Mouse (Mus musculus) midbrain, embryonic 16.5 days (tissue): ENCODE data around the gene Higd2a. TPM values are rescaled to one million over a fixed set of nuclear protein-coding genes. Genes with fewer than 3 reads are reported as not detected.
A peak's percentile ranks its signal among the peaks of the same experiment; 100 is the strongest.

Experiments
- ATAC-seq: fragments of 200-750 bp; cut with Nextera tagmentation; 2 replicates; pipeline ENCODE4 v1.8.0; 2017; ENCODE audit warnings: moderate TSS enrichment
- H3K27ac ChIP-seq: fragments of 300-500 bp; sonication (generic); 2 replicates; pipeline ENCODE4 v1.5.1; 2014; ENCODE audit warnings: mild to moderate bottlenecking, low read length, mixed read lengths
- H3K27me3 ChIP-seq: fragments of 300-500 bp; sonication (generic); 2 replicates; pipeline ENCODE4 v1.6.1; 2014; ENCODE audit warnings: low read depth, low read length, mixed read lengths; ENCODE audit not compliant: control insufficient read depth, insufficient read depth
- H3K36me3 ChIP-seq: fragments of 300-500 bp; sonication (generic); 2 replicates; pipeline ENCODE4 v1.6.1; 2014; ENCODE audit warnings: mild to moderate bottlenecking, low read length, moderate library complexity, mixed read lengths; ENCODE audit not compliant: control insufficient read depth, insufficient read depth
- H3K4me1 ChIP-seq: fragments of 300-500 bp; sonication (generic); 2 replicates; pipeline ENCODE4 v1.6.1; 2014; ENCODE audit warnings: mild to moderate bottlenecking, low read length, mixed read lengths; ENCODE audit not compliant: control insufficient read depth, insufficient read depth
- H3K4me2 ChIP-seq: fragments of 300-500 bp; sonication (generic); 2 replicates; pipeline ENCODE4 v1.6.1; 2014; ENCODE audit warnings: mild to moderate bottlenecking, low read length, mixed read lengths
- H3K4me3 ChIP-seq: fragments of 300-500 bp; sonication (generic); 2 replicates; pipeline ENCODE4 v1.5.1; 2014; ENCODE audit warnings: low read depth, mild to moderate bottlenecking, low read length, moderate library complexity, mixed read lengths
- H3K9ac ChIP-seq: fragments of 300-500 bp; sonication (generic); 2 replicates; pipeline ENCODE4 v1.6.1; 2014; ENCODE audit warnings: low read depth, low read length, mixed read lengths
- H3K9me3 ChIP-seq: fragments of 300-500 bp; sonication (generic); replicated peaks from 2 replicates; pipeline ENCODE4 v1.6.1; 2014; ENCODE audit warnings: mild to moderate bottlenecking, low read length, mixed read lengths; ENCODE audit not compliant: control insufficient read depth, poor library complexity, severe bottlenecking
- WGBS: fragments of 180-500 bp; shearing (Covaris S2); extraction: QIAGEN DNeasy Blood & Tissue Kit; methylation state at CpG from one replicate; pipeline ENCODE4 v1.1.7; 2014; 5-methylcytosine and 5-hydroxymethylcytosine counted together
- polyA plus RNA-seq: library from polyadenylated mRNA; unstranded; fragments of >200 nt; fragmentation: Nextera tagmentation; extraction: Ambion mirVana; gene quantifications from 2 replicates; pipeline ENCODE4 v1.2.1, GENCODE M21; 2015

The Higd2a gene
- polyA plus RNA-seq, 1 experiment from 2014 or later = 240 TPM

- Histone ChIP-seq H3K9me3 (no peaks in the 10 kb centered on the region), H3K4me1 (peaks cover 10% of the 10 kb centered on the region), H3K4me2 (peak overlapping the region; percentile 95), H3K27me3 (no peaks in the 10 kb centered on the region), H3K4me3 (peak overlapping the region; percentile 94), H3K9ac (peak overlapping the region; percentile 96), H3K27ac (peak overlapping the region; percentile 88), H3K36me3 (peaks cover 13% of the 10 kb centered on the region)
- 13% methylated on average over 45 of the region's 45 CpGs for WGBS
- peak; percentile 83 for ATAC-seq
Observed at GRCm38 (mm10) chr13:54564232-54565200, 25.5 kb upstream of the Higd2a start.

GRCm38 (mm10) chr13:54565201-54565581, 24.8 kb upstream of the Higd2a start, which contains the start of gene 4833439L19Rik:
TSS of gene 4833439L19Rik (minus strand) at chr13:54565435.
- peak within 1 kb of the TSS; percentile 95 for H3K4me2 ChIP-seq
- H3K36me3 ChIP-seq = peaks cover 6% of the 10 kb centered on the region
- no peaks in the 10 kb centered on the region for H3K9me3 ChIP-seq
- H3K27me3 ChIP-seq = no peaks in the 10 kb centered on the region
- peaks cover 10% of the 10 kb centered on the region for H3K4me1 ChIP-seq
- WGBS = under 1% methylated on average over 26 of the region's 27 CpGs
- H3K9ac ChIP-seq = peak within 1 kb of the TSS; percentile 96
- ATAC-seq = peak; percentile 98
- peak within 1 kb of the TSS; percentile 88 for H3K27ac ChIP-seq
- H3K4me3 ChIP-seq = peak within 1 kb of the TSS; percentile 94

- H3K9me3 ChIP-seq = no peaks in the 10 kb centered on the region
- H3K4me1 ChIP-seq = peaks cover 10% of the 10 kb centered on the region
- H3K36me3 ChIP-seq = peaks cover 4% of the 10 kb centered on the region
- H3K27ac ChIP-seq = peak overlapping the region; percentile 88
- peak overlapping the region; percentile 95 for H3K4me2 ChIP-seq
- ATAC-seq = peak; percentile 66
- 38% methylated on average over 8 of the region's 8 CpGs for WGBS
- H3K4me3 ChIP-seq = peak overlapping the region; percentile 94
- H3K9ac ChIP-seq = no peak overlapping the region
- H3K27me3 ChIP-seq = no peaks in the 10 kb centered on the region
Observed at GRCm38 (mm10) chr13:54565594-54566345, 24.2 kb upstream of the Higd2a start.

GRCm38 (mm10) chr13:54568380-54568779, 21.6 kb upstream of the Higd2a start:
- Histone ChIP-seq H3K4me1 (peaks cover 10% of the 10 kb centered on the region), H3K4me2 (no peak overlapping the region), H3K9me3 (no peaks in the 10 kb centered on the region), H3K4me3 (no peak overlapping the region), H3K9ac (no peak overlapping the region), H3K27ac (no peak overlapping the region), H3K36me3 (no peaks in the 10 kb centered on the region), H3K27me3 (no peaks in the 10 kb centered on the region)
- no peak for ATAC-seq
- WGBS = 40% methylated on average over 5 of the region's 5 CpGs

GRCm38 (mm10) chr13:54569282-54569681, 20.7 kb upstream of the Higd2a start:
- Histone ChIP-seq H3K4me3 (no peak overlapping the region), H3K36me3 (no peaks in the 10 kb centered on the region), H3K9me3 (no peaks in the 10 kb centered on the region), H3K4me1 (peaks cover 5% of the 10 kb centered on the region), H3K27ac (no peak overlapping the region), H3K4me2 (no peak overlapping the region), H3K9ac (no peak overlapping the region), H3K27me3 (0 out of 2 replicates have a peak, but pooled peaks cover 4% of the 10 kb centered on the region)
- no peak for ATAC-seq
- WGBS = 46% methylated on average over 1 of the region's 1 CpGs

- 72% methylated on average over 4 of the region's 4 CpGs for WGBS
- Histone ChIP-seq H3K4me1 (peaks cover 7% of the 10 kb centered on the region; the same call in 1 of the 2 replicates), H3K9ac (no peak overlapping the region), H3K9me3 (no peaks in the 10 kb centered on the region), H3K36me3 (no peaks in the 10 kb centered on the region), H3K27me3 (0 out of 2 replicates have a peak, but pooled peaks cover 4% of the 10 kb centered on the region), H3K4me3 (no peak overlapping the region), H3K27ac (no peak overlapping the region), H3K4me2 (no peak overlapping the region)
- ATAC-seq = no peak
Observed at GRCm38 (mm10) chr13:54570736-54571135, 19.3 kb upstream of the Higd2a start.

GRCm38 (mm10) chr13:54571637-54572036, 18.4 kb upstream of the Higd2a start:
- H3K36me3 ChIP-seq = no peaks in the 10 kb centered on the region
- H3K27ac ChIP-seq = no peak overlapping the region
- no peak overlapping the region for H3K4me2 ChIP-seq
- H3K9ac ChIP-seq = no peak overlapping the region
- WGBS = 21% methylated on average over 2 of the region's 2 CpGs
- peaks cover 16% of the 10 kb centered on the region for H3K4me1 ChIP-seq
- H3K9me3 ChIP-seq = no peaks in the 10 kb centered on the region
- 0 out of 2 replicates have a peak, but pooled peaks cover 4% of the 10 kb centered on the region for H3K27me3 ChIP-seq
- no peak overlapping the region for H3K4me3 ChIP-seq
- ATAC-seq = no peak

GRCm38 (mm10) chr13:54572621-54573020, 17.4 kb upstream of the Higd2a start:
- Histone ChIP-seq H3K4me3 (no peak overlapping the region), H3K27me3 (0 out of 2 replicates have a peak, but pooled peaks cover 4% of the 10 kb centered on the region), H3K4me1 (peaks cover 19% of the 10 kb centered on the region), H3K27ac (no peak overlapping the region), H3K9ac (no peak overlapping the region), H3K4me2 (no peak overlapping the region), H3K36me3 (0 out of 2 replicates have a peak, but pooled peaks cover 2% of the 10 kb centered on the region), H3K9me3 (no peaks in the 10 kb centered on the region)
- ATAC-seq = no peak
- WGBS = 85% methylated on average over 4 of the region's 4 CpGs
